Mouse (Mus musculus) ES-Bruce4 (cell line): ENCODE results near the gene Tbc1d8.

ENCODE experiments used
- CTCF ChIP-seq: IDR thresholded peaks from one replicate; pipeline ENCODE4 v1.8.1; 2011; ENCODE audit warnings: low read depth, low read length
- POLR2A ChIP-seq: IDR thresholded peaks from one replicate; pipeline ENCODE4 v1.8.1; 2011; ENCODE audit warnings: low read length; ENCODE audit not compliant: insufficient read depth

GRCm38 (mm10) chr1:39455350-39456023 lies 23.1 kb downstream of the Tbc1d8 start:
- TF ChIP-seq POLR2A (no peak), CTCF (no peak)
